ENCODE assay signal across 8 mouse cellular contexts in the genomic region with DNA sequence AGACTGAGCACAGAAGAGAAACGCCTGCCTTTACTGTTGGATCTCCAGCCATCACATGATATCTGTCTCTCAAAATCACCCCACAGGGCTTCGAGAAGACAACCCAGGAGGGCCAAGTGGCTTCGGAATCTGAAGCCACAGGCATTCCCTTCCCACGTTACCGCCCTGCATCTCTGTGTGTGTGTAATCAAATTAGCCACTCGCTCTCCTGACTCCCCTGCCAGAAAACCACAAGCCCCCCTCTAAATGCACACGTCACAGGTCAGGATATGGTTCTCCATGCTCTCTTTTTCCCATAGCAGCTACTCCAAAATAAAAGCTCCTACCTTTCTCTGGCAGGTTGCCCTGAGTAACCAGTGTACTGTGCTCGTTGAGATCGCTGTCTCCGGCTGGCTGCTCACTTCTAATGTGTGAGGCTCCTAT. TPM values are rescaled to one million over a fixed set of nuclear protein-coding genes. Genes with fewer than 3 reads are reported as not detected.
DNase-seq lines count a peak whose midpoint lies in the region; ATAC-seq and TF ChIP-seq lines count a peak whose summit lies in the region.

No protein-coding gene starts in this region.

- WGBS in forebrain, embryonic 14.5 days = 14% methylated on average over 10 of the region's 10 CpGs

- H3K4me1 ChIP-seq in ES-E14 (ENCODE audit: control insufficient read depth in 2 of 2, insufficient read depth in 2 of 2, low read length in 2 of 2, poor library complexity in 1 of 2) = peaks cover 4 to 16% of the 10 kb centered on the region in 2 experiments
- peaks cover 12% of the 10 kb centered on the region for H3K4me1 ChIP-seq in forebrain, embryonic 14.5 days (ENCODE audit: control insufficient read depth, insufficient read depth, low read length)

- H3K4me2 ChIP-seq in forebrain, embryonic 14.5 days (ENCODE audit: low read length) = peak overlapping the region; percentile 40

- peak; percentile 89 for ATAC-seq in forebrain, embryonic 14.5 days

- DNase-seq in cerebellum, postnatal 10 days = peak; percentile 63 to 76
- DNase-seq in cerebellum, adult 9-10 months = no peak
- DNase-seq in ES-E14 (ENCODE audit: low read depth, low spot score) = peak; percentile 47
- peak; percentile 90 for DNase-seq in forebrain, embryonic 14.5 days (ENCODE audit: low spot score)
- peak; percentile 31 to 52 for DNase-seq in kidney, adult 8-10 months
- DNase-seq in lung, postnatal 36 days = peak; percentile 35
- peak; percentile 47 for DNase-seq in splenic B cell, adult 2 months (ENCODE audit: low read depth, low spot score)
- no peak for DNase-seq in gastrocnemius, postnatal 36 days

- no peaks in the 10 kb centered on the region for H3K9me3 ChIP-seq in ES-E14 (ENCODE audit: control insufficient read depth, insufficient read depth, low read depth, low read length)
- no peaks in the 10 kb centered on the region for H3K9me3 ChIP-seq in forebrain, embryonic 14.5 days (replicated peaks; ENCODE audit: control insufficient read depth, low read length)

- no peak overlapping the region for H3K27ac ChIP-seq in ES-E14 (ENCODE audit: insufficient read depth, low read depth, low read length, poor library complexity, severe bottlenecking)
- no peak overlapping the region for H3K27ac ChIP-seq in forebrain, embryonic 14.5 days (ENCODE audit: low read depth, low read length)

- H3K27me3 ChIP-seq in forebrain, embryonic 14.5 days (replicated peaks; ENCODE audit: control insufficient read depth, insufficient read depth, low read length) = no peaks in the 10 kb centered on the region
- no peaks in the 10 kb centered on the region for H3K27me3 ChIP-seq in splenic B cell, adult 2 months (ENCODE audit: control insufficient read depth, insufficient read depth, low read length, poor library complexity, severe bottlenecking)

- intact Hi-C loops in gastrocnemius, postnatal 36 days (cut with DNase I) = no loop called here

- H3K4me3 ChIP-seq in ES-E14 (ENCODE audit: insufficient read depth in 1 of 2, low read depth in 1 of 2, low read length in 2 of 2, poor library complexity in 1 of 2, severe bottlenecking in 1 of 2) = no peak overlapping the region
- H3K4me3 ChIP-seq in forebrain, embryonic 14.5 days (ENCODE audit: low read depth, low read length) = no peak overlapping the region

- H3K9ac ChIP-seq in ES-E14 (ENCODE audit: insufficient read depth, low read depth, low read length, poor library complexity, severe bottlenecking) = no peak overlapping the region
- H3K9ac ChIP-seq in forebrain, embryonic 14.5 days (ENCODE audit: low read length) = peak overlapping the region; percentile 40

- H3K36me3 ChIP-seq in ES-E14 (ENCODE audit: control insufficient read depth, insufficient read depth, low read length, poor library complexity, severe bottlenecking) = no peaks in the 10 kb centered on the region
- no peaks in the 10 kb centered on the region for H3K36me3 ChIP-seq in forebrain, embryonic 14.5 days (ENCODE audit: control insufficient read depth, insufficient read depth, low read length)
- H3K36me3 ChIP-seq in splenic B cell, adult 2 months (ENCODE audit: control insufficient read depth, insufficient read depth, low read length, poor library complexity, severe bottlenecking) = no peaks in the 10 kb centered on the region

- in situ Hi-C loops in ES-E14 (cut with MboI; ENCODE audit: low sequenced_read_pairs in 2 of 2, unreplicated experiment in 2 of 2) = no loop called here

TF ChIP-seq in ES-E14, 5 proteins besides CTCF, POLR2A, EP300 and RAD21:
- TF ChIP-seq HCFC1 (IDR thresholded peaks at IDR 0.05; ENCODE audit: borderline replicate concordance, insufficient read depth, low read length) (no peak), ZC3H11A (IDR thresholded peaks at IDR 0.05; ENCODE audit: borderline replicate concordance, low read depth, low read length) (no peak), MAFK (IDR thresholded peaks at IDR 0.05; ENCODE audit: insufficient read depth, low read depth, low read length) (no peak), ZNF384 (IDR thresholded peaks at IDR 0.05; ENCODE audit: low read depth, low read length) (no peak), CHD2 (IDR thresholded peaks at IDR 0.05; ENCODE audit: low read depth, low read length) (no peak)

RNA-seq across cellular contexts. Expression of a gene that starts 32.0 kb away (rescaled TPM):
- total RNA-seq in ES-E14 (2012; rRNA removed) = 36.3 and 55.2 TPM in 2 replicates
- 128 and 130 TPM in 2 replicates for polyA plus RNA-seq in forebrain, embryonic 14.5 days (2014; fragmentation: Nextera tagmentation; extraction: Ambion mirVana)
- 10 to 100 TPM; 67.3 to 72.1 TPM for total RNA-seq in gastrocnemius, postnatal 36 days (2021)

RNA-seq across cellular contexts. Expression of a gene that starts 32.6 kb away (rescaled TPM):
- total RNA-seq in ES-E14 (2012; rRNA removed) = 0.27 and 0.85 TPM in 2 replicates
- polyA plus RNA-seq in forebrain, embryonic 14.5 days (2014; fragmentation: Nextera tagmentation; extraction: Ambion mirVana) = 2.6 TPM in 2 replicates
- under 1 TPM in 1 of 2 experiments, not detected in 1; 0.30 TPM for total RNA-seq in gastrocnemius, postnatal 36 days (2021)

Comparison
In these comparisons a context has a peak if more than half of its experiments do, and no peak if none do; other contexts are left out.
1. DNase-seq: peak in cerebellum, postnatal 10 days (2 of 2), ES-E14 (single experiment), forebrain, embryonic 14.5 days (single experiment), kidney, adult 8-10 months (2 of 2), lung, postnatal 36 days (single experiment) and splenic B cell, adult 2 months (single experiment); none in cerebellum, adult 9-10 months (single experiment) and gastrocnemius, postnatal 36 days (0 of 2).